Mouse (Mus musculus): ENCODE data around the gene Snai1. TPM values are rescaled to one million over a fixed set of nuclear protein-coding genes. Genes with fewer than 3 reads are reported as not detected.

Snai1 gene
- polyA plus RNA-seq (2012; rRNA removed) = 57.7 and 77.1 TPM in 2 replicates

DNA sequence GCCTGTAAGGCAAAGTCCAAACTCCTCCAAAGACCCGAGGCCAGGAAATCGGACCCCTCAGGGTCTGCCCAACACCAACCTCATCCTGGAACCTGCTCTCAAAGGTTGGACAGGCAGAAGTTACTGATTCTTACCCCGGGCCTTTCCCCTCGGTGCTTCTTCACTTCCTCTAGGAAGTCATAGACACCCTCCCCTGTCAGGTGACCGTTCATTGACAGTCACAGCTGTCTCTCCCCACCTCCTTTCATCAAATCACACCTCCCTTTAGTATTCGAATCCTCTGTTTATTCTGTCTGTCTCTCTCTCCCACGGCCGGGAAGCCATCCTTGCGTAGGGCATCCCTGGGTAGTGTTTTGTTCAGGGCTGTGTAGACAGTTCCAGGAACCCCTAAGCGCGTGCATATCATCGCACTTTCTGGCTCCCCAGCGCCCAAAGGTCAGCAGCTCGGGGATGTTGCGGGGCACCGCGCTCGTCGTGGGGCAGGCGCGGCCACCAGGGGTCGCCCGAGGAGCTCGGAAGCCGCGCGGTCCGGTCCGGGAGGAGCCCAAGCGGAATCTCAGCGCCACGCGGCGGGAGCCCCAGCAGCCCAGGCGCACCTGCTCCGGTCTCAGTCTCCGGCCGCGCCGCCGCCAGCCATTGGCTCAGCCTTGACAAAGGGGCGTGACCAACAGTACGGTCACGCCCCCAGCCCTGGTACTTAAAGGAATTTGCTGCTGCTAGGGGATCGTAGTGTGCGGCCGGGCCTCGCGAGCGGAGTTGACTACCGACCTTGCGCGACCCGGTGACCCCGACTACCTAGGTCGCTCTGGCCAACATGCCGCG lies at the start of gene Snai1:
Snai1 (plus strand) TSS at position 720 of the 822 bp plus-strand sequence.

DNA sequence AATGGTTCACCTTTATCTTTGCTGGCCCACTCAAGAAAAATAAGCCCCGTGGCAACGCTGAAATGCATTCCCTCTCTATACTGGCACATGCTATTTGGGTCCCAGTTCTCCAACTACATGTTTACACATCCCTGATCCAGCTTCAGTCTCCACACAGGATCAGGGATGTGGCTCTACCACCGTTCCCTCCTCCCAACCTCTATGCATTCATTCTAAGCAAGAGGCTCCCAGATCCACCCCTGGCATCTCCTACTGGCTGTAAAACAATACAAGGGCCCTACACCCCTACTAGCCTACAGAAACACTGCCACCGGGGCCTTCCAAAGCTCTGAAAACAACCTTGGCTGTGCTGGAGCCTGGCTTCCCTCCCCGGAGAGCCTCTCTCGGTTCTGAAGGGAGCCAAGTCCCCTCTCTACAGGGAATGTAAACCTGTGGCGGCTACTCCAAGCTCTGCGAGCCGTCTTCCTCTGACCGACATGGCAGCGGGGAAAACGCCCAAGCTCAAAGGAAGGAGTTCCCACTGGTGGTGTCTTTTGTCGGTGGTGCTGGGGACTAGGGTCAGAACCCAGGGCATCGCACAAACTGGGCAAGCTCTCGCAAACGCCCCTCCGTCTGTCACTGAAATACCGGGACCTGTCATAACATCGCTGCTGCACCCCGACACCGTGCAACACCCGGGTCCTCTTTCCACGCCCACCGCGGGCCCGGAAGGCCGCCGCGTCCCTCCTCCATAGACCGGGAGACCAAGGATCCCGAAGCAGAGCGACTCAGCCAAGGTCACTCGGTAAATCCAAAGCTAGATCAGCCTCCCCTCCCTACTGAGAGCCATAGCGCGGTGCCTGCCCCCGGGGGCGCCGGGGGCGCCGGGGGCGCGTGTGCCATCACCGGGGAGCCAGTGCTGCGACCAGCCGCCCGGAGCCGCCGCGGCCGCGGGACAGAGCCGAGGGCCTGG lies 46.0 kb upstream of the Snai1 start, which contains the start of gene Rnf114:
Rnf114 (plus strand) TSS at position 889 of the 952 bp plus-strand sequence.

DNA sequence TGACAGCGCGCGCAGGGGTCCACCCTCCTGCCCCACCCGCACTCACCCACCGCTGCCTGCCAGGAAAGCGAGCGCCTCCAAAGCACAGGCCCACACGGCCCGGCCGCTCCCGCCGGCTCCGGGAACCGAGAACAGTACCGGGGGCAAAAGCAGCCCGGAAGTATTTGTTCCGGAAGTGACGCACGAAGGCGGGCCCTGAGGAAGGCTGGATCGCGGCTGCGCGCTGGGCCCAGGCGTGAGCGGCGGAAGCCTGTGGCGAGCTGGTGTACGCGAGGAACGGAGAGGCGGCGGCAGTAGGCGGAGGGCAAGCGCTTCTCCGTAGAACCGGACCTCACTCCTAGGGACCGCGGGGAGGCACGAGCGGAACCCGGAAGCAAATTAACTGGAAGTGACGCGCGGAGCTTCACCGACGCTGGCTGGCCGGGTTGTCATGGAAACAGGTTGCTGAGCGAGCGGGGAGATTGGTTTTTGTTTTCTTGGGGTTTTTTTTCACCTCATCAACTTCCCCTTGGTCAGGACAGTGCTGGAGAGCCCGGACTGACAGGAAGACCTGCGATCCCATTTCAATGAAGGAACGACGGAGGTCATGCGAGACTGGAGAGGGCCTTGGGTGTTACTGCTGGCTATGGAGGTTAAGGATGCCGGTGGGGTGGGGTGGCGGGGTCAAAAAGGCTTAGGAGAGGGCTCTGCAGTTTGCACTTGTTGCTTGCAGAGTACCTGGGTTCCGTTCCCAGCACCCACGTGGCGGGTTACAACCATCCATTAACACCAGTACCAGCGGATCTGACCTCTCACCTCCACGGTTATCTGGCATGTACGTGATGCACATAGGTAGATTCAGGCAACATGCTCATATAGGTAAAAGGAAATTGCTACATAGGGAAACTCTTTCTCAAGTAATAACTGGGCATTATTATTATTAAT lies 45.0 kb upstream of the Snai1 start, which contains the start of gene Spata2:
Spata2 (minus strand) TSS at position 175 of the 924 bp plus-strand sequence.

Other genes with a start within 250 kb of the Snai1 start
- gene B4galt5, start 189.0 kb upstream of the Snai1 start, polyA plus RNA-seq (2012; rRNA removed) = 23.6 and 27.9 TPM in 2 replicates
- gene Slc9a8, start 116.5 kb upstream of the Snai1 start, polyA plus RNA-seq (2012; rRNA removed) = 46.3 and 47.4 TPM in 2 replicates
- gene Rnf114, start 45.5 kb upstream of the Snai1 start, polyA plus RNA-seq (2012; rRNA removed) = 77.5 and 96.8 TPM in 2 replicates
- gene Spata2, start 45.3 kb upstream of the Snai1 start, polyA plus RNA-seq (2012; rRNA removed) = 32.3 and 38.4 TPM in 2 replicates
- 89.5 and 105 TPM in 2 replicates for gene Ube2v1, start 93.9 kb downstream of the Snai1 start, polyA plus RNA-seq (2012; rRNA removed)
- 3.5 and 8.4 TPM in 2 replicates for gene Gm20431, start 123.3 kb downstream of the Snai1 start, polyA plus RNA-seq (2012; rRNA removed)
- 1,050 and 1,353 TPM in 2 replicates for gene Cebpb, start 150.7 kb downstream of the Snai1 start, polyA plus RNA-seq (2012; rRNA removed)
- 117 and 125 TPM in 2 replicates for gene Tmem189, start 151.6 kb downstream of the Snai1 start, polyA plus RNA-seq (2012; rRNA removed)